Mouse (Mus musculus) stomach, postnatal 0 days (tissue): ENCODE results near the gene Ninj2.

Source experiments
- CTCF ChIP-seq: IDR thresholded peaks from 2 replicates; pipeline ENCODE4 v1.5.1; 2016; ENCODE audit warnings: antibody characterized with exemption, low read depth, mild to moderate bottlenecking, moderate library complexity
- EP300 ChIP-seq: optimal IDR thresholded peaks from 2 replicates; pipeline ENCODE3; 2016; ENCODE audit warnings: antibody characterized with exemption

DNA sequence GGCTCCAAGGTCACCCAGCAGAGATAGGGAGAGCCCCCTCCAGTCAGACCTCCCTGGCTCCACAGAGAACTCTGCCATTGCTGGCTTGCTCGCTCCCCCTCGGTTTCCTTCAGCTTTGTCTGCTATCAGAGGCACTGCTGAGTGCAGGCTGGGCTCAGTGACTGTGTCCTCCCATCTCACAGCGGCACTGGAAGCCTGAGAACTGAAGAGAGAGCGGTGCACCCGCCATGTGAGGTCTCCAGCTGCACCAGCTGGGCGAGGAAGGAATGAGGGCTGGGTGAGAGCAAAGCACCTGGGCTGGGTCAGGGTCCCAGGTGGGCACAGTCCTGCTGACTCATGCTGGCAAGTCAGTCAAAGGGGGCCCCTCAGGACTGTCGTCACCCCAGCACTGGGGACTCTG is 92.6 kb downstream of the Ninj2 start:
- TF ChIP-seq CTCF = no peak
- no peak for TF ChIP-seq EP300
